Comparison of ENCODE assay signal across 12 mouse cellular contexts in genomic region chr7:139915646-139916257, GRCm38 (mm10). TPM values are rescaled to one million over a fixed set of nuclear protein-coding genes. Genes with fewer than 3 reads are reported as not detected.
DNase-seq lines count a peak whose midpoint lies in the region; ATAC-seq and TF ChIP-seq lines count a peak whose summit lies in the region.
"Had no signal": no experiment of that assay in that cellular context is flagged by ENCODE, and none has a peak within 500 bp of the region (broad histone marks: within the 10 kb centered on the region; RNA-seq: fewer than 3 reads in every experiment).

No protein-coding gene starts in this region.

- peak overlapping the region; percentile 23; the same call in 1 of the 2 replicates for H3K4me2 ChIP-seq in hindbrain, postnatal 0 days (ENCODE audit: low read depth, low read length)

- ATAC-seq in megakaryocyte, adult 5-6 weeks (ENCODE audit: poor library complexity, severe bottlenecking): no peak
- no peak for ATAC-seq in hindbrain, postnatal 0 days

- H3K4me3 ChIP-seq in megakaryocyte, embryonic 14.5 days (replicated peaks): peak overlapping the region; percentile 42
- H3K4me3 ChIP-seq in hindbrain, postnatal 0 days (ENCODE audit: low read length): no peak overlapping the region

- peaks cover 14% of the 10 kb centered on the region for H3K4me1 ChIP-seq in megakaryocyte, embryonic 14.5 days
- peaks cover 10% of the 10 kb centered on the region; the same call in 1 of the 2 replicates for H3K4me1 ChIP-seq in hindbrain, postnatal 0 days (ENCODE audit: insufficient read depth, low read length)

- peaks cover 89% of the 10 kb centered on the region for H3K27me3 ChIP-seq in megakaryocyte, embryonic 14.5 days (replicated peaks)
- peaks cover 7% of the 10 kb centered on the region; the same call in 1 of the 2 replicates for H3K27me3 ChIP-seq in hindbrain, postnatal 0 days (ENCODE audit: insufficient read depth, low read length)

- TF ChIP-seq CTCF in hindbrain, postnatal 0 days (IDR thresholded peaks at IDR 0.05; ENCODE audit: low read depth): no peak

- H3K27ac ChIP-seq in hindbrain, postnatal 0 days: no peak overlapping the region

- no peaks in the 10 kb centered on the region for H3K9me3 ChIP-seq in megakaryocyte, embryonic 14.5 days
- no peaks in the 10 kb centered on the region for H3K9me3 ChIP-seq in hindbrain, postnatal 0 days (ENCODE audit: low read length)

- 7% methylated on average over 14 of the region's 14 CpGs for WGBS in hindbrain, postnatal 0 days

- H3K9ac ChIP-seq in hindbrain, postnatal 0 days (replicated peaks; ENCODE audit: low read length): no peak overlapping the region

- DNase-seq in cerebellum, postnatal 25 days: peak; percentile 34 to 41
- no peak for DNase-seq in cerebellum, adult 9-10 months
- peak; percentile 17 for DNase-seq in hindbrain, postnatal 0 days (ENCODE audit: low spot score)
- DNase-seq in retina, embryonic 14.5 days (ENCODE audit: low spot score): peak; percentile 12
- DNase-seq in lung, adult 18-20 months: no peak
- DNase-seq in yolk sac, embryonic 10.5 days (ENCODE audit: low spot score): no peak
- DNase-seq: adrenal gland, postnatal 10 days; kidney, postnatal 14 days had no signal

- no peaks in the 10 kb centered on the region for H3K36me3 ChIP-seq in megakaryocyte, embryonic 14.5 days (replicated peaks; ENCODE audit: low read length)
- no peaks in the 10 kb centered on the region for H3K36me3 ChIP-seq in hindbrain, postnatal 0 days (ENCODE audit: insufficient read depth, low read length)

RNA-seq across cellular contexts. Expression of gene Kndc1, which starts 21.3 kb away (rescaled TPM):
- not detected in 2 replicates for polyA plus RNA-seq in megakaryocyte, embryonic 14.5 days (2012; ENCODE audit: insufficient read depth, low replicate concordance)
- total RNA-seq in megakaryocyte, adult 5-6 weeks (2015): not detected in 2 replicates
- 0.04 TPM in 1 of 2 replicates, not detected in the other for total RNA-seq in megakaryocyte, adult 5-6 weeks (2017)
- 53.6 and 63.1 TPM in 2 replicates for total RNA-seq in hindbrain, postnatal 0 days (2014; rRNA removed)
- polyA plus RNA-seq in hindbrain, postnatal 0 days (2015; fragmentation: Nextera tagmentation; extraction: Ambion mirVana): 12.7 and 12.8 TPM in 2 replicates
- polyA plus RNA-seq: liver, adult 2 months had no signal

RNA-seq across cellular contexts. Expression of gene Utf1, which starts 27.8 kb away (rescaled TPM):
- polyA plus RNA-seq in megakaryocyte, embryonic 14.5 days (2012; ENCODE audit: insufficient read depth, low replicate concordance): not detected in 2 replicates
- total RNA-seq in megakaryocyte, adult 5-6 weeks (2015): not detected in 2 replicates
- not detected in 2 replicates for total RNA-seq in megakaryocyte, adult 5-6 weeks (2017)
- total RNA-seq in hindbrain, postnatal 0 days (2014; rRNA removed): not detected in 2 replicates
- polyA plus RNA-seq in hindbrain, postnatal 0 days (2015; fragmentation: Nextera tagmentation; extraction: Ambion mirVana): not detected in 2 replicates
- total RNA-seq: gastrocnemius, adult 8-10 months; liver, adult 2 months had no signal
- polyA plus RNA-seq: liver, adult 2 months had no signal

Comparison
In these comparisons a context has a peak if more than half of its experiments do, and no peak if none do; other contexts are left out.
1. DNase-seq: peak in cerebellum, postnatal 25 days (2 of 2), hindbrain, postnatal 0 days (single experiment) and retina, embryonic 14.5 days (single experiment); none in cerebellum, adult 9-10 months (single experiment), lung, adult 18-20 months (0 of 2) and yolk sac, embryonic 10.5 days (single experiment).
2. RNA of gene Kndc1, which starts 21.3 kb away (total RNA-seq): 53.6 to 63.1 TPM in hindbrain, postnatal 0 days; 0.04 TPM in megakaryocyte, adult 5-6 weeks; every median in the first group is over 10 times any median in the second.